Mouse (Mus musculus): ENCODE measurements around the gene Olfr73.
"Not testable (repeated sequence)": the region's sequence is repeated elsewhere in the genome, so short reads cannot be mapped to it uniquely, and the experiment has no call there.

DNA sequence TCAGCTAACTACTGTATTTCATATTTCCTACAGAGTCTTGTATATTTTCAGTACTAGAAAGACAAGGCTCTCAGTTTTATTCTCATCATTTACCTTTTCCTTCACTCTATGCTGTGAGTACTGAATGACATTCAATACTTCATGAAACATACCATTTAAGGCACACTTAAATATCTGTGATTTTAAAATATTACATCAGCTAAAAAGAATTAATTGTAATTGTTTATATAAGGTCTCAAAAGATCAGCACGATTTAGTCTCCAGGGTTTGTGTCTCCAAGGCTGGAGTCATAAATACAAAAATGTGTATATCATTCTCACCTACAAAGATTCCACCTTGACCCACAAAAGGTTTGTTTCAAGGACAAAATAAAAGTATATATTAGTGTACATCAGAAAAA is 15.0 kb downstream of the Olfr73 start, which contains the start of gene Olfr1161:
- TF ChIP-seq CTCF, EP300 (IDR thresholded peaks at IDR 0.05; ENCODE audit: low read depth): not testable (repeated sequence)
